Mouse (Mus musculus): ENCODE data around the gene Lsm7. TPM values are rescaled to one million over a fixed set of nuclear protein-coding genes. Genes with fewer than 3 reads are reported as not detected.
A peak's percentile ranks its signal among the peaks of the same experiment; 100 is the strongest.
"Not testable (repeated sequence)": the region's sequence is repeated elsewhere in the genome, so short reads cannot be mapped to it uniquely, and the experiment has no call there.

The Lsm7 gene
- polyA plus RNA-seq, 1 experiment from 2014 or later, result 104 TPM

GRCm38 (mm10) chr10:80817164-80817563 lies 37.8 kb downstream of the Lsm7 start:
- Histone ChIP-seq H3K9me3 (ENCODE audit: low read length) (no peaks in the 10 kb centered on the region), H3K27ac (ENCODE audit: low read depth) (peak overlapping the region; percentile 29; the same call in 1 of the 2 replicates), H3K9ac (replicated peaks) (no peak overlapping the region), H3K4me1 (ENCODE audit: insufficient read depth) (peaks cover 18% of the 10 kb centered on the region), H3K27me3 (ENCODE audit: insufficient read depth, low read length) (no peaks in the 10 kb centered on the region), H3K4me2 (ENCODE audit: low read depth, low read length) (no peak overlapping the region), H3K36me3 (replicated peaks; ENCODE audit: insufficient read depth, low read length) (no peaks in the 10 kb centered on the region), H3K4me3 (ENCODE audit: low read depth, low read length) (no peak overlapping the region)
- 61% methylated on average over 2 of the region's 2 CpGs for WGBS (ENCODE audit: insufficient replicate concordance)
- TF ChIP-seq EP300 (IDR thresholded peaks at IDR 0.05; ENCODE audit: low read depth) (no peak), CTCF (IDR thresholded peaks at IDR 0.05; ENCODE audit: low read depth) (no peak)
- no peak for ATAC-seq
- DNase-seq, result peak; percentile 52

GRCm38 (mm10) chr10:80816303-80816702 lies 38.7 kb downstream of the Lsm7 start:
- H3K27ac ChIP-seq (ENCODE audit: low read depth); DNase-seq; H3K9me3 ChIP-seq (ENCODE audit: low read length); H3K4me2 ChIP-seq (ENCODE audit: low read depth, low read length); H3K9ac ChIP-seq (replicated peaks); H3K4me3 ChIP-seq (ENCODE audit: low read depth, low read length); ATAC-seq; H3K36me3 ChIP-seq (replicated peaks; ENCODE audit: insufficient read depth, low read length); H3K27me3 ChIP-seq (ENCODE audit: insufficient read depth, low read length): not testable (repeated sequence)
- WGBS (ENCODE audit: insufficient replicate concordance), result 59% methylated on average over 3 of the region's 3 CpGs
- peaks cover 17% of the 10 kb centered on the region for H3K4me1 ChIP-seq (ENCODE audit: insufficient read depth)

GRCm38 (mm10) chr10:80814800-80815199 lies 40.2 kb downstream of the Lsm7 start:
- no peak for TF ChIP-seq EP300 (IDR thresholded peaks at IDR 0.05; ENCODE audit: low read depth)
- TF ChIP-seq CTCF (IDR thresholded peaks at IDR 0.05; ENCODE audit: low read depth), result peak; percentile 36
- ATAC-seq, result no peak
- H3K4me2 ChIP-seq (ENCODE audit: low read depth, low read length), result no peak overlapping the region
- no peak overlapping the region for H3K9ac ChIP-seq (replicated peaks)
- WGBS (ENCODE audit: insufficient replicate concordance), result 53% methylated on average over 7 of the region's 7 CpGs
- H3K36me3 ChIP-seq (replicated peaks; ENCODE audit: insufficient read depth, low read length), result no peaks in the 10 kb centered on the region
- no peaks in the 10 kb centered on the region for H3K9me3 ChIP-seq (ENCODE audit: low read length)
- peaks cover 12% of the 10 kb centered on the region for H3K4me1 ChIP-seq (ENCODE audit: insufficient read depth)
- no peak overlapping the region for H3K4me3 ChIP-seq (ENCODE audit: low read depth, low read length)
- no peak for DNase-seq
- peaks cover 8% of the 10 kb centered on the region for H3K27me3 ChIP-seq (ENCODE audit: insufficient read depth, low read length)
- no peak overlapping the region for H3K27ac ChIP-seq (ENCODE audit: low read depth)

GRCm38 (mm10) chr10:80813366-80813765 lies 41.6 kb downstream of the Lsm7 start, which contains the start of gene Jsrp1:
TSS of gene Jsrp1 (minus strand) at chr10:80813498.
- H3K9me3 ChIP-seq (ENCODE audit: low read length), result no peaks in the 10 kb centered on the region
- no peak within 1 kb of the TSS for H3K27ac ChIP-seq (ENCODE audit: low read depth)
- TF ChIP-seq EP300 (IDR thresholded peaks at IDR 0.05; ENCODE audit: low read depth), result no peak
- no peak for TF ChIP-seq CTCF (IDR thresholded peaks at IDR 0.05; ENCODE audit: low read depth)
- peaks cover 21% of the 10 kb centered on the region for H3K27me3 ChIP-seq (ENCODE audit: insufficient read depth, low read length)
- H3K4me2 ChIP-seq (ENCODE audit: low read depth, low read length), result no peak within 1 kb of the TSS
- no peak within 1 kb of the TSS for H3K9ac ChIP-seq (replicated peaks)
- H3K36me3 ChIP-seq (replicated peaks; ENCODE audit: insufficient read depth, low read length), result no peaks in the 10 kb centered on the region
- no peak within 1 kb of the TSS for H3K4me3 ChIP-seq (ENCODE audit: low read depth, low read length)
- 62% methylated on average over 4 of the region's 4 CpGs for WGBS (ENCODE audit: insufficient replicate concordance)
- no peak for DNase-seq
- no peak for ATAC-seq
- peaks cover 9% of the 10 kb centered on the region for H3K4me1 ChIP-seq (ENCODE audit: insufficient read depth)

- Histone ChIP-seq H3K36me3 (replicated peaks; ENCODE audit: insufficient read depth, low read length) (no peaks in the 10 kb centered on the region), H3K27ac (ENCODE audit: low read depth) (no peak overlapping the region), H3K9me3 (ENCODE audit: low read length) (no peaks in the 10 kb centered on the region), H3K4me2 (ENCODE audit: low read depth, low read length) (no peak overlapping the region), H3K27me3 (ENCODE audit: insufficient read depth, low read length) (peaks cover 30% of the 10 kb centered on the region), H3K4me3 (ENCODE audit: low read depth, low read length) (no peak overlapping the region), H3K4me1 (ENCODE audit: insufficient read depth) (peaks cover 11% of the 10 kb centered on the region), H3K9ac (replicated peaks) (no peak overlapping the region)
- WGBS (ENCODE audit: insufficient replicate concordance), result 49% methylated on average over 5 of the region's 5 CpGs
- ATAC-seq, result no peak
- TF ChIP-seq EP300 (IDR thresholded peaks at IDR 0.05; ENCODE audit: low read depth) (no peak), CTCF (IDR thresholded peaks at IDR 0.05; ENCODE audit: low read depth) (no peak)
- no peak for DNase-seq
These were observed 42.5 kb downstream of the Lsm7 start for GRCm38 (mm10) chr10:80812391-80813041.

- H3K4me2 ChIP-seq (ENCODE audit: low read depth, low read length), result no peak overlapping the region
- H3K36me3 ChIP-seq (replicated peaks; ENCODE audit: insufficient read depth, low read length), result peaks cover 3% of the 10 kb centered on the region; the same call in 1 of the 2 replicates
- H3K27ac ChIP-seq (ENCODE audit: low read depth), result no peak overlapping the region
- no peak for ATAC-seq
- H3K4me1 ChIP-seq (ENCODE audit: insufficient read depth), result peaks cover 27% of the 10 kb centered on the region
- no peak for TF ChIP-seq CTCF (IDR thresholded peaks at IDR 0.05; ENCODE audit: low read depth)
- no peak for TF ChIP-seq EP300 (IDR thresholded peaks at IDR 0.05; ENCODE audit: low read depth)
- peaks cover 32% of the 10 kb centered on the region for H3K27me3 ChIP-seq (ENCODE audit: insufficient read depth, low read length)
- 9% methylated on average over 19 of the region's 20 CpGs for WGBS (ENCODE audit: insufficient replicate concordance)
- no peak overlapping the region for H3K9ac ChIP-seq (replicated peaks)
- H3K9me3 ChIP-seq (ENCODE audit: low read length), result no peaks in the 10 kb centered on the region
- no peak overlapping the region for H3K4me3 ChIP-seq (ENCODE audit: low read depth, low read length)
- DNase-seq, result no peak
These were observed 44.9 kb downstream of the Lsm7 start for GRCm38 (mm10) chr10:80810084-80810483.
